Mouse (Mus musculus) mature B cell (primary cell): ENCODE results near the gene Mrps18a.

Experiments
- in situ Hi-C: fragments of 300-500 bp; cut with MboI; formaldehyde crosslinking; loops from 2 replicates; pipeline ENCODE4 v1.14.3; 2019

Mrps18a gene

GRCm38 (mm10) chr17:46102608-46103159 is 8.1 kb upstream of the Mrps18a start:
- in situ Hi-C loops = no loop called here

DNA sequence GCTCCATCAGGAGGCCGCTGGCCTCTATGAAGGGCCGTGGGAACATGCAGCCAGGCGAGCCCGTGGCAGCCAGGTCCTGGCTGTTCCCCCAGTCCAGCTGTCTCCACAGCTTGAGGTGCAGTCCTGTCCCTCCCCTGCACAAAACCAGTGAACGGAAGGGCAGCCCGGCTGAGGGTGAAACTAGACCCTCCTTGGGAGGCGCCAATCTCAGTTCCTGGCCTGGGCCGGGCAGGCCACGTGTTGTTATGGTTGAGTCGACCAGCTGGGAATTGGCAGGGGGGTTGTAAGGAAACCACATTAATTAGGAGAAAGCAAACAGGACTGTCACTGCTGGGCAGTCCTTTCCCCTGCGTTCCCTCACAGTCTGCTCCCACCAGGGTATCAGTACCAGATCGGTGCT is 6.3 kb upstream of the Mrps18a start:
- in situ Hi-C loops = no loop called here

- in situ Hi-C loops = no loop called here
Measured at GRCm38 (mm10) chr17:46108286-46108685, 2.5 kb upstream of the Mrps18a start.

GRCm38 (mm10) chr17:46115489-46115888 is 4.7 kb downstream of the Mrps18a start:
- in situ Hi-C loops = no loop called here

GRCm38 (mm10) chr17:46116138-46116537 is 5.4 kb downstream of the Mrps18a start:
- in situ Hi-C loops = no loop called here

- in situ Hi-C loops = no loop called here
Measured at GRCm38 (mm10) chr17:46116881-46117280, 6.1 kb downstream of the Mrps18a start.

- in situ Hi-C loops = no loop called here
Measured at GRCm38 (mm10) chr17:46117623-46118422, 7.0 kb downstream of the Mrps18a start.

DNA sequence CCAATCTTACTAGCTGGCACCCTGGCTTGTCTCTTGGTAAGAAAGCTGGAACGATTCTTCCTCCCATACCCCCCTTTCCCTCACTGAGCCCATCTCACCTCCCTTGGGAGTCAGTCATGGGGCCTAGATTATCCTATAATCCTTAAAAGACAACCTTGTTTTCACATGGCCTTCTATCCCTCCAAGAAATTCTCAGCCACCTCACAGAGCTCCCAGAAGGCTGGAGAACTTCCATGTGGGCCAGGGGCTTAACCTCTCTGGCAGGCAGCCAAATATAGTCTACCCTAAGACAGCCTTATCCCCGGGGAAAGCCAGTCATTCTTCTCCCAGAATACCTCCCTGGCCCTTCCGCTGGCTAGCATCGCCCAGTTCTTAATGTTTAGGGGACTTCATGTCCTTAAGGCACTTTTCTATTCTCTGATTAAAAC is 7.7 kb downstream of the Mrps18a start:
- in situ Hi-C loops = no loop called here

GRCm38 (mm10) chr17:46119641-46120040 is 8.9 kb downstream of the Mrps18a start:
- in situ Hi-C loops = no loop called here

GRCm38 (mm10) chr17:46122791-46123190 is 12.0 kb downstream of the Mrps18a start:
- in situ Hi-C loops = no loop called here

DNA sequence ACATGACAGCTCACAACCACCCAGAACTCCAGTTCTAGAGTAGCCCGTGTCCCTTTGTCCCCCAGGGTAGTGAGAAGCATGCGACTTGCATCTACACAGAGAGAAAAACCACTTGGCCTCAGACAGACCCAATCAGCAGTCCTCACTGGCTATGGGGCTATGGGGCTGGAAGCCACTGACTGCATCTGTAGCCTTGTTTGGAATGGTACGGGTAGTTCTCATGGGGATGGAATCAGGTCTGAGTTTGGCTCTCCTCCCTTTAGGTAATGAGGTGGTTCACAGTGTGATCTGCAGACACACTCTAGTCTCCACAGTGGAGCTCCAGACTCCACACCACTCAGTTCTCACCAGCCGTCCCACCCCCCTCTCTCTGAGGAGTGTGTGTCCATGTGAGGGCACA is 12.5 kb downstream of the Mrps18a start:
- in situ Hi-C loops = no loop called here

GRCm38 (mm10) chr17:46123953-46124700 is 13.3 kb downstream of the Mrps18a start:
- in situ Hi-C loops = no loop called here

GRCm38 (mm10) chr17:46126608-46127007 is 15.8 kb downstream of the Mrps18a start:
- in situ Hi-C loops = no loop called here

- in situ Hi-C loops = no loop called here
Measured at GRCm38 (mm10) chr17:46127814-46128493, 17.2 kb downstream of the Mrps18a start.

DNA sequence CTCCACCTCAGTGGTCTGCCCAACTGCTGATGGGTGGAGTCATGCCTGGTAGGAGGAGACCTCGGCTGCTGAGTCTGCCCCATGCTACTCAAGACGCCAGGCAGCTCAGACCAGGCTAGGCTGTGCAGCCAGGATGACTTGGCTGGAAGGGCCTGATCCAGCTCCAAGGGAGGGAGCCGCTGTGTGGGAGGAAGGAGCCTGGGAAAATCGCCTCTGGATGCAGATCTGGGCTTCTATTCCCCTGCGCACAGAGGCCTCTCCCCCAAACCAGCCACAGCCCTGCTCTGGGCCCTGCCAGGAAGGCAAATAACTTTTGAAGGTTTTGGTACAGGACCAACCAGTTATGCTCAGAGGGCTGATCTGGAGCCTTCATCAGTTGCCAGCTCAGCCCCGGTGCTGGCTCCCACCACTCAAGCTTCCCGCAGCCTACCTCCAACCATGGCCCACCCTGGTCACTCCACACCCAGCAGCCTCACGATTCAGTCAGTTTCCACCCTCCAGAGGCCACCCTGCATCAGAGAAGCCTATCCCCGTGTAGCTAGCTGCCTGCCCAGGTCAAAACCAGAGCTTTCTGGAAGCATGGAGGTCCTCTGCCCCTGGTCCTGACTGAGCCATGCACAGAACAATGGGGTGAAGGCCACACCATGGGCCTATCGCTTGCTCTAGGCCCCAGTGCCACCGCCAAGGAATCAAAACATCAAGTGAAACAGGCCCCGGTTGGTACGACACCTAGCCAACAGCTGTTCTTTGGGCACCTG is 19.1 kb downstream of the Mrps18a start:
- in situ Hi-C loops = no loop called here

DNA sequence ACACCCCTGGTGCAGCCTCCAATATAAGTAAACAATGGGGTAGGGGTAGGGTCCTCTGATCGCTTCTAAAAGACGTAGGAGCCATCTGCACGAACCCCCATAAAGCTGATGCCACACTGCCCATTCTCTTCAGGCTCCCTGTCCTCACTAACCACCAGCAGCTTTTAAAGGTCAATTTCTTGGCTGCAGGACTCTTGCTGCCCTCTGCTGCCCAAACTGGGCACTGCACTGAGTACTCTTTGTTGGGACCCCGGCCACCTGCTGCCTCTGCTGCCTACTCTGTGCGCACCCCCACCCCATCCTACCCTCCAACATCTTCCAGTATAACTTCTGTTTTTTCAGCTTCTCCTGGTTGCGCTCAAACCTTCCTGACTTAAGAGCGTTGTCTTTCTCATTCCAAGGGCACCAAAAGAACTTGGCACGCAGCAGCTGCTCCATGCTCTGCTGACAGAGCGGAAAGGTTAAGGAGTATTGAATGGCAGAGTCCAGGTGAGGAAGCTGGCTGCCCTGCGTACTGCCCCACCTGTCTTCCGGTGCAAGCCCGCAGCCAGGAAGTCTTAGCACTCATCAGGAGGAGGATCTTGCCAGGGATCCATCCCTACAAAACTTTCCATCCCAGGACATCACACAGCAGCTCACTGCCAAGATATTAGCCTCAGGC is 21.4 kb downstream of the Mrps18a start:
- in situ Hi-C loops = no loop called here

DNA sequence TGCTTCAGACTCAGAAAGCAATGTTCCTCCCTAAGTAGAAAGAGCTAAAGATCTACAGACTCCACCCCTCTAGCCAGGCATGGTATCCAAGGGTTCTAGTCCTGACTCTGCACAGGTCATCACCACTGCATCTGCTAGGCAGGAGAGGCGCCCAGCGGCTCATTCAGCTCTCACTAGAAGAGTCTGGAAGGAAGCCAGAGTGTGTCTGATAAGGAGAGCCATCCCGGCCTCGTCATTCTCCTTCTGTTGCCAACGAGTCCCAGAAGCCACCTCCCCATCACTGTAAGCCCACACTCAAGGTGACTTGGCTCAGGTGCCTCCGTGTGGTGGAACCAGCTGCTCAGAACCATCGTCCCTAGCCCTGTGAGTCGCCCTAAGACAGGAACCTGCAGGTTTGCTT is 22.1 kb downstream of the Mrps18a start:
- in situ Hi-C loops = no loop called here

DNA sequence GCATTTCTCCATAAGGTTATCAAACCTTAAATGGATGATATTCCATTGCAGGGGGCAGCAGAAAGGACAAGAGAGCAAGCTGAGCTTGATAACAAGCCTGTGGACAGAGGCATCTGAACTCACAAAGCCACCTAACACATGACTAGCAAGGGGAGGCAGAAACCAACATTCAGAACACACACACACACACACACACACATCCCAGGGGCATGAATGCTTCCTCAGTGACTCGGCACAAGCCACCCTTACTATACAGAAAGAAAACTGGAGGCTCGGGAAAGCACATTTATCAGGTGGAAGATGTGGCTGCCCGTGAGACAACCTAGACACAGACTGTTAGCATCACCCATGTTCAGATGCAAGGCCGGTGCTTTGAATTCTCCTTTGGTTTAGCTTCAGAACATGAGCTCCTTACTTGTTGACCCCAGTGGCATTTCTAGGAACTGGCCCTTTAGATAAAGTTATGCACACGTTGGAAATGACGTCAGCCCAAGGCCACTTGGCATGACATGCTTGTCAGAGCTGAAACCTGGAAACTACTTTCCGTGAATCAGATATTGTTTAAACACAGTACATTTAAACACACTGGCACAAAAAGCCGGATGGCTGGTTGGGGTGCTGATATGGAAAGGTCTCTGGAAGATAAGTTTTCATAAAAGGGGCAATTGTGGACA is 27.9 kb downstream of the Mrps18a start:
- in situ Hi-C loops = no loop called here

GRCm38 (mm10) chr17:46139872-46140271 is 29.1 kb downstream of the Mrps18a start:
- in situ Hi-C loops = no loop called here
